8 mouse cellular contexts compared by ENCODE assay signal in genomic region chr16:16982636-16983035, GRCm38 (mm10). TPM values are rescaled to one million over a fixed set of nuclear protein-coding genes. Genes with fewer than 3 reads are reported as not detected.
DNase-seq lines count a peak whose midpoint lies in the region; ATAC-seq and TF ChIP-seq lines count a peak whose summit lies in the region.

No protein-coding gene starts in this region.

- no peaks in the 10 kb centered on the region for H3K27me3 ChIP-seq in heart, postnatal 0 days (ENCODE audit: control insufficient read depth, insufficient read depth, low read length)
- no peaks in the 10 kb centered on the region for H3K27me3 ChIP-seq in hindbrain, embryonic 15.5 days
- no peaks in the 10 kb centered on the region for H3K27me3 ChIP-seq in midbrain, embryonic 16.5 days (ENCODE audit: control insufficient read depth, insufficient read depth, low read depth, low read length)

- TF ChIP-seq EP300 in heart, postnatal 0 days (IDR thresholded peaks at IDR 0.05; ENCODE audit: low read depth): no peak

- peak overlapping the region; percentile 92 for H3K9ac ChIP-seq in heart, postnatal 0 days (replicated peaks; ENCODE audit: low read depth, low read length)
- H3K9ac ChIP-seq in hindbrain, embryonic 15.5 days: peak overlapping the region; percentile 84
- peak overlapping the region; percentile 90 for H3K9ac ChIP-seq in midbrain, embryonic 16.5 days (ENCODE audit: low read depth, low read length)

- no peak for ATAC-seq in heart, postnatal 0 days (ENCODE audit: insufficient read depth, low read depth)
- ATAC-seq in hindbrain, embryonic 15.5 days (ENCODE audit: low FRiP score, low read depth): peak; percentile 52
- ATAC-seq in midbrain, embryonic 16.5 days: peak; percentile 67

- H3K9me3 ChIP-seq in heart, postnatal 0 days (replicated peaks; ENCODE audit: control insufficient read depth, low read length): no peaks in the 10 kb centered on the region
- H3K9me3 ChIP-seq in hindbrain, embryonic 15.5 days: no peaks in the 10 kb centered on the region
- no peaks in the 10 kb centered on the region for H3K9me3 ChIP-seq in midbrain, embryonic 16.5 days (replicated peaks; ENCODE audit: control insufficient read depth, low read length, poor library complexity, severe bottlenecking)

- TF ChIP-seq CTCF in heart, postnatal 0 days (IDR thresholded peaks at IDR 0.05; ENCODE audit: low read depth): no peak

- peak overlapping the region; percentile 92 for H3K4me3 ChIP-seq in heart, postnatal 0 days (ENCODE audit: low read depth, low read length)
- peak overlapping the region; percentile 88 for H3K4me3 ChIP-seq in hindbrain, embryonic 15.5 days
- H3K4me3 ChIP-seq in midbrain, embryonic 16.5 days (ENCODE audit: low read depth, low read length): peak overlapping the region; percentile 98

- H3K27ac ChIP-seq in heart, postnatal 0 days (ENCODE audit: low read depth): peak overlapping the region; percentile 96
- peak overlapping the region; percentile 97 for H3K27ac ChIP-seq in hindbrain, embryonic 15.5 days (replicated peaks)
- peak overlapping the region; percentile 97 for H3K27ac ChIP-seq in midbrain, embryonic 16.5 days (ENCODE audit: low read length)

- no peaks in the 10 kb centered on the region for H3K36me3 ChIP-seq in heart, postnatal 0 days (replicated peaks; ENCODE audit: control insufficient read depth, insufficient read depth, low read length)
- H3K36me3 ChIP-seq in hindbrain, embryonic 15.5 days: no peaks in the 10 kb centered on the region
- H3K36me3 ChIP-seq in midbrain, embryonic 16.5 days (ENCODE audit: control insufficient read depth, insufficient read depth, low read length): no peaks in the 10 kb centered on the region

- peaks cover 19% of the 10 kb centered on the region for H3K4me1 ChIP-seq in heart, postnatal 0 days (ENCODE audit: control insufficient read depth, insufficient read depth)
- peaks cover 33% of the 10 kb centered on the region for H3K4me1 ChIP-seq in hindbrain, embryonic 15.5 days (replicated peaks)
- H3K4me1 ChIP-seq in midbrain, embryonic 16.5 days (ENCODE audit: control insufficient read depth, insufficient read depth, low read length): peaks cover 25% of the 10 kb centered on the region

- no peak for DNase-seq in heart, postnatal 0 days (ENCODE audit: low spot score)
- no peak for DNase-seq in heart, adult 8-10 months (ENCODE audit: low spot score)
- peak; percentile 4 for DNase-seq in brain, embryonic 18.5 days (ENCODE audit: low read depth, low spot score)
- DNase-seq in layer of hippocampus, adult 8-10 months (ENCODE audit: low spot score in 2 of 2): no peak
- DNase-seq in thymus, postnatal 10 days (ENCODE audit: low spot score in 2 of 2): no peak
- DNase-seq in right cerebral cortex, postnatal 14 days: no peak

- H3K4me2 ChIP-seq in heart, postnatal 0 days (ENCODE audit: low read depth, low read length): peak overlapping the region; percentile 72
- H3K4me2 ChIP-seq in hindbrain, embryonic 15.5 days: peak overlapping the region; percentile 85
- H3K4me2 ChIP-seq in midbrain, embryonic 16.5 days (ENCODE audit: low read length): peak overlapping the region; percentile 65

- WGBS in heart, postnatal 0 days: 40% methylated on average over 2 of the region's 2 CpGs
- 13% methylated on average over 2 of the region's 2 CpGs for WGBS in hindbrain, embryonic 15.5 days
- 44% methylated on average over 1 of the region's 2 CpGs for WGBS in midbrain, embryonic 16.5 days

RNA-seq across cellular contexts. Expression of gene Mapk1, which starts 0.5 kb away (rescaled TPM):
- 146 and 184 TPM in 2 replicates for total RNA-seq in heart, postnatal 0 days (2014; rRNA removed; ENCODE audit: low replicate concordance)
- 96.0 and 97.0 TPM in 2 replicates for polyA plus RNA-seq in heart, postnatal 0 days (2015; fragmentation: Nextera tagmentation; extraction: Ambion mirVana)
- 100 to 1,000 TPM; 104 to 111 (median 104) TPM for total RNA-seq in heart, adult 8-10 months (2022)
- 187 and 189 TPM in 2 replicates for polyA plus RNA-seq in hindbrain, embryonic 15.5 days (2015; fragmentation: Nextera tagmentation; extraction: Ambion mirVana)
- polyA plus RNA-seq in midbrain, embryonic 16.5 days (2015; fragmentation: Nextera tagmentation; extraction: Ambion mirVana): 182 and 189 TPM in 2 replicates
- total RNA-seq in layer of hippocampus, adult 8-10 months (2022): 100 to 1,000 TPM; 461 to 545 (median 499) TPM
